Mouse (Mus musculus) ovary, postnatal 10 days (tissue): ENCODE data around the gene Smim24.

ENCODE experiments used
- DNase-seq: peaks from one replicate; pipeline ENCODE4 v3.0.0; 2022; ENCODE audit warnings: low spot score

Smim24 gene

GRCm38 (mm10) chr10:81392781-81393185, at the start of gene Smim24:
TSS of gene Smim24 (plus strand) at chr10:81393051.
- no peak for DNase-seq

GRCm38 (mm10) chr10:81344421-81345161, 48.3 kb upstream of the Smim24 start:
- no peak for DNase-seq

- DNase-seq: no peak
These were observed 47.7 kb upstream of the Smim24 start for GRCm38 (mm10) chr10:81345162-81345534.

- DNase-seq: no peak
These were observed 46.3 kb upstream of the Smim24 start for GRCm38 (mm10) chr10:81346453-81347067.

- no peak for DNase-seq
These were observed 43.7 kb upstream of the Smim24 start for GRCm38 (mm10) chr10:81349146-81349545.

GRCm38 (mm10) chr10:81349961-81350350, 42.9 kb upstream of the Smim24 start:
- DNase-seq: no peak

- peak; percentile 95 for DNase-seq
These were observed 42.3 kb upstream of the Smim24 start, which contains the start of gene Hmg20b for GRCm38 (mm10) chr10:81350351-81351063. TSS of gene Hmg20b (minus strand) at chr10:81350480.

GRCm38 (mm10) chr10:81351678-81352291, 41.1 kb upstream of the Smim24 start:
- DNase-seq: no peak

- DNase-seq: no peak
These were observed 37.9 kb upstream of the Smim24 start for GRCm38 (mm10) chr10:81354738-81355477.

GRCm38 (mm10) chr10:81355533-81355932, 37.3 kb upstream of the Smim24 start:
- DNase-seq: no peak

- no peak for DNase-seq
These were observed 36.4 kb upstream of the Smim24 start for GRCm38 (mm10) chr10:81356352-81356990.

GRCm38 (mm10) chr10:81356991-81357844, 35.6 kb upstream of the Smim24 start, which contains the start of gene Mfsd12:
TSS of gene Mfsd12 (plus strand) at chr10:81357491.
- peak; percentile 75 for DNase-seq

GRCm38 (mm10) chr10:81358209-81358608, 34.6 kb upstream of the Smim24 start:
- DNase-seq: no peak

- no peak for DNase-seq
These were observed 34.0 kb upstream of the Smim24 start for GRCm38 (mm10) chr10:81358841-81359240.

- no peak for DNase-seq
These were observed 32.1 kb upstream of the Smim24 start for GRCm38 (mm10) chr10:81360721-81361120.

- DNase-seq: no peak
These were observed 30.4 kb upstream of the Smim24 start for GRCm38 (mm10) chr10:81362336-81362949.

GRCm38 (mm10) chr10:81363436-81364346, 29.2 kb upstream of the Smim24 start:
- DNase-seq: no peak

- no peak for DNase-seq
These were observed 28.2 kb upstream of the Smim24 start for GRCm38 (mm10) chr10:81364666-81365065.

GRCm38 (mm10) chr10:81365073-81365472, 27.8 kb upstream of the Smim24 start:
- no peak for DNase-seq
